Mouse (Mus musculus) urinary bladder, postnatal 25 days (tissue): ENCODE measurements at regions not wholly inside any gene's neighbourhood (a gene's known extent, or its start where the extent isn't known, plus 50 kb on each side); places are given as distances from the start of the nearest gene placed in this dataset.
"Not testable (repeated sequence)": the region's sequence is repeated elsewhere in the genome, so short reads cannot be mapped to it uniquely, and the experiment has no call there.

Source experiments
- DNase-seq: peaks from one replicate; pipeline ENCODE4 v3.0.0; 2022; ENCODE audit warnings: low spot score

- DNase-seq, result no peak
Measured at GRCm38 (mm10) chr16:29917989-29918388, 146.2 kb upstream of the Hes1 start.

DNA sequence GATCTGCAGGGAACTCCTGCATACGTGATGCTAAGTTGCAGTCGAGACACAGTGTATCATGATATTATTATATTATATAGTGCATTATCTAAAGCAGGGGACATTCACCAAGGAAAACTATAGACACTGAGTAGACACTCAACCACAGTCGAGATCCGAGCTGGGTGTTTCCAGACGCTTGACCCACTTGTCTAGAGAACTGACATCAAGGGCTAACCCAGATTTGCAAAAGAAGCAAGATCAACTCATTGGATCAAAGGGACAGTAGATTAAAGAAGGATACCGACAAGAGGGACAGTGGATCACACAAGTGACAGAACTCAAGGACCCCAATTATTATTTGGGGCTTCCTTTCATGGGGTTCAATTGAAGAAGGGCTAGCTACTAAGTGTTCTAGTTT lies 145.8 kb upstream of the Hes1 start:
- DNase-seq, result no peak

- DNase-seq, result no peak
Measured at GRCm38 (mm10) chr16:29920940-29921339, 143.2 kb upstream of the Hes1 start.

- DNase-seq, result no peak
Measured at GRCm38 (mm10) chr16:29921385-29921784, 142.8 kb upstream of the Hes1 start.

DNA sequence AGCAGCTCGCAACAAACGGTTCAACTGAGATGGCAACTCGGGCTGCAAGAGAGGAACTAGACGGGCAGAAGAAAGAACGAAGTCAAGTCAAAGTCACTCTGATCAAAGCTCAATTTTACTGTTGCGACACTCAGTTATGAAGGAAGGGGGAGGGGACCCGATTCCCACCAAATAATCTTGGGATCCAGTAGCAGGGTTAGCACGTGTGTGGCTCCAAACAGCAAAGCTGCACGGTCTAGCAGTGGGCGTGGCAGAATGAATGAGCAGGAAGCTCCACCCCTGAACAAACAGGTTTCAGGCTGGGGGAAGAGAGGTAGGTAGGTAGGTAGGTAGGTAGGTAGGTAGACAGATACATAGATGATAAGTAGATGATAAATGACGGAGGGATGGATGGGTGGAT lies 136.9 kb upstream of the Hes1 start:
- not testable (repeated sequence) for DNase-seq

DNA sequence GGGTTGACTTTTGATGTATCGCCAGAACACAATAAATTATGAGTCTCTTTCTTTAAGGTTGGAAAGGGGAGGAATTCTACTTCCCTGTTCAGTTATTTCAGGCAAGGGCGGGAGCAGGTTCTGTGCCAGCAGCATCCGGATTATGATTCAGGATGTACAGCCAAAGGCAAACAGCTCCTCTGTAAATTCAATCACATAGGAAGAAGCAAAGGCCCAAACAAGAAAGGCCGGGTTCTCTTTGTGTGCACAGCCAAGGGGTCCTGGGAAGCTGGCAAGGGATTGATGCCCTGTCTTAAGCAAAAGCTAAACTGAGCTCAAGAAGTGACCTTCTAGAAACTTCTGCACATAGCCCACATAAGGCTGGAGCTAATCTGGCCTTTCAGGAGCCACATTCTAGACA lies 135.9 kb upstream of the Hes1 start:
- DNase-seq, result no peak

DNA sequence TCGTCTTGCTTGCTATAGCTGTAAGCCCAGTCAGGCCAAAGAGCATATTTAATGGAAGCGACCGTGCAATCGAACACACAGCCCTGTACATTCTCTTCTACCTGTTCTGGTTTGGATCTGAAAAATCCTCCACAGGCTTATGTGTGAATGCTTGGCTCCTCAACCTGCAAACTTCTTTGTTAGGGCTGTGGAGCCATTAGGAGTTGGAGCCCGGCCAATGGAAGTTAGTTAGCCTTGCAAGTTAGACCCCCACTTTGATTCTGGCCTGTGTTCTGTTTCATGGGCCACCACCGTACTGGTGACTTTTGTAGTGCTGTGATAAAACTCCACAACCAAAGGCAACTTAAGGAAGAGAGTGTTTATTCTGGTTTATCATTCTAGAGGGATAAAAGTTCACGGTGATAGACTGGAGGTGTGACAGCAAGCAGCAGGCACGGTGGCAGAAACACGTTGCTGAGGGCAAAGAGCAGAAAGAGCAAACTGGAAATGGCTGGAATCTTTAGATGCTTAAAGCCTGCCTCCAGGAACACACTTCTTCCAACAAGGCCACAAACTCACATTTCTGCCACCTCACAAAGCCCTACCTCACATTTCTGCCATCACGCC lies 132.3 kb upstream of the Hes1 start:
- no peak for DNase-seq

- no peak for DNase-seq
Measured at GRCm38 (mm10) chr16:29934649-29935048, 129.5 kb upstream of the Hes1 start.

DNA sequence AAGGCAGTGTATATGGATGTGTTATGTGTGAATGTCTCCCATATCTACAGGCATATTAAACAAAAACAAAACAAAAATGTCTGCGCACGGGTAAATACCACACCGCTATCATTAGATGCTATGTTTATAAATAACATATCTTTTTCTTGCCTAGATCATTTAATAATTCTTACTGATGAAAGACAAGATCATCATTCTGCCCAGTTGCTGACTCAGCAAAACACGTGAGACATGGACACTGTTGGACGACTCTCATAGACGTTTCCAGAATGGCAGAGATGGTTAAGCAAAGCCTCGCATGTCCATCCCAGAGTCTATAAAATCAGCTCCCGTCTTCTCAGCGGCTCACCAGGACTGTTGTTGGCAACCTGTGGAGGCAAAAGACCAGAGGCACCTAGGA lies 125.5 kb upstream of the Hes1 start:
- DNase-seq, result no peak

DNA sequence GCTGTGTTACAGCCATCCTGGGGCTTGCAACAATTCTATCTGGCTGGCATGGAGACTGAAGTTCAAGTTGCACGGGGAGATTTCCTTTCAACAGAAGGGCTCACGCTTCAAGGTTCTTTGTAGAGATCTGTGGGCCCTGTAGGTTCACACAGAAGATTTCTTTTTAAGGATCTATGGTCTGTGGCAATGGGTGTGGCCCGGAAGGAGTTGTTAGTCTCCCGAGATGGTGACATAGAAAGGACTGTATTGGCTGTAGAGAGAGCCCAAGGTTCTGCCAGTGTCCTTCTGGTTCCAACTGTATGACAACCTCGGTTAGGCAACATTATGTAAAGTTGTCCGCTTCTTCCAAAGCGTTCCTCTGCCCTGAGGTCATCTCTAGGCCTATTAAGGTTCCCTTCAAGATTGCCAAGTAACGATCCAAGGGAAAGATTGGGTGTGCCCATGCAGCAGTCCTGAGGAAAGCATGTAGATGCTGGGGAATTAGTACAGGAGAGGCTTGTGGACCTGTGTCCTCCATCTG lies 124.8 kb upstream of the Hes1 start:
- no peak for DNase-seq

DNA sequence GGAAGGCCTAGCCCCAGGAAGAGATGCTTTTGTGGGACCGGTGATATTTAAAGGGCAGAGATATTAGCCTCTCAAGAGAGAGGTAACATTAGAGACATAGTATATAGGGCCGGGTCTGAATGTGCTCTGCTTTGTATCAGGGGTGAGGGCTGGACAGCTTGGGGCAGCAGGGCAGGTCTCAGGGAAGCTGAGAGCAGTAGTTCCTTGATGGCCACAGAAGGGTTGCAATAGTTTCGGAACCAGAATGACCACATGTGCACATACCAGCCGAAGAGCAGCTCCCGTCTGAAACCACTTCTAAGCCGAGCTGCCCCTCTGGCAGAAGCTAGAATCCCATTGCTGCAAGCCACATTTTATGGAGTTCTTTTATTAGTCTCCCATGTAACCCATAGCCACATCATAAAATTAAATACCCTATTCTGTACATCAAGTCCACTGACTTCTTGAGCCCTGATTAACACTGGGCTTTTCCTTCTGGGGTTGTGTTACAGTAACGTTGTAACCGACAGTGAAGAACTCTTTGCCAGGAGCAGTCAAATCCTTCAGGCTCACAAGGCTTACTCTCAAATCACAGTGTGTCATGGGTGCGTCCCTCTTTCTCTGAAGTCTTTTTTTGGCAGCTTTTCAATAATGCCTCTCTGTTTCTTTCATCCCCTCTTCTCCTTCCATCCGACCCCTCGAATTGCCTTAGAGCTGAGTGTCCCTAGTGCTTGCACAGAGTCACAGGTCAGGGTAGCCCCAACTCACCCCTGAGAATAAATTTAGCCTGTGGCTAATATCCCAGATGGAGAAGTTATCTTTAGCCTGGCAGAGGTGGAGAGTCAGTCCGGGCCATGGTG lies 124.1 kb upstream of the Hes1 start:
- DNase-seq, result no peak

DNA sequence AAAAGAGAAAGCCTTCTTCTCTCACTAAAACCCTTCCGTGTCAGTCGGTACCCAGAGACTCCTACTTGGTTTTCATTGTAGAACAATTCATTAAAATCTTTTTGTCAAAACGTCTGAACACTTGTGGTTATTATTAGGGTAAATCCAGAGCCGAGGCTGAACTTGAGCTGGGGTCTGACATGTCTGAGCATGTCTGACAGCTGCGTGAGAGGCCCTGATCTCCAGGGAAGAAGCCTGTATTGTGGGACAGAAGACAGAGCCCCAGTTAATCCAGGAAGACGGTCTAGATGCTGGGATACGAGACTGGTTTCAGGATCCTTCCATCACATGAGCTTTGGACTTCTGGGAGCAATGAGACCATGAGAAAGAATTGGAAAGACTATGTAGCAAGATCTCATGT lies 122.1 kb upstream of the Hes1 start:
- no peak for DNase-seq

GRCm38 (mm10) chr16:29943963-29944860 lies 120.0 kb upstream of the Hes1 start:
- peak; percentile 76 for DNase-seq

DNA sequence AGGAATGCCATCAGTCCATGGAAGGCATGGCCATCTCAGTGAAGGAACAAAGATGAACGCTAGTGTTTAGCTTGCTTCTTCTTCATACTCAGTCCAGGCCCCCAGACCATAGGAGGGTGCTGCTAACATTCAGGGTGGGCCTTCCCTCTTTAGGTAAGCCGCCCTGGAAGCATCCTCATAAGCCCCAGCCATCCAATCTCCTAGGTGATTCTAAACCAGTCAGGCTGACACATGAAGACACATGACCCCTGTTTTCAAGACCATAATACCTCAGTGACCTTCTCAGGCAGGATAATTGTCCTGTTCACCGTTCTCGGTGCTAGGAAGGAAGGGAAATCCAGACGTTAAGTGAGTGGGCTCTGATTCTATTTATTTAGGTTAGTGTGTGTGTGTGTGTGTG lies 119.2 kb upstream of the Hes1 start:
- no peak for DNase-seq

DNA sequence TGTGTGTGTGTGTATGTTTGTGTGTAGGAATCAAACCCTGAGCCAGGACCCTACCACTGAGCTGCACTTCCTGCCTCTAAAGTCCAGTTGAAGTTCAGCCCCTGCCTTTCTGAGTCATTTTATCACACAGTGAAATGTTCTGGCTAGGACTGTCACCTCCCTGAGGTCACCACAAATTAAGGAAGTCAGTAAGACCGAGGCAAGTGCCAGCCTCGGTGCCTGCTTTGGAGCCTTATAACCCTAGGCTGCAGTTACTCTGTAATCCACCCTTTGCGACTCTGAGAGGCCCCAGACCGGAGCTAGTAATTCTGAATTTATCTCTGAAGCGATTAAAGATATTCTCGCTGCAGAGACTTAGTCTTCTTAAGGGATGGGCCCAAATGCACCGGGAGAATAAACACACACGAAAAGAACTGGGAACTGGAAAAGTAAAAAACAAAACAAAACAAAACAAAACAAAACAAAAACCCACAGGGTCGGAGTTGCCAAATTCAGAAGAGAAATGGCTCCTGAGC lies 118.8 kb upstream of the Hes1 start:
- no peak for DNase-seq

DNA sequence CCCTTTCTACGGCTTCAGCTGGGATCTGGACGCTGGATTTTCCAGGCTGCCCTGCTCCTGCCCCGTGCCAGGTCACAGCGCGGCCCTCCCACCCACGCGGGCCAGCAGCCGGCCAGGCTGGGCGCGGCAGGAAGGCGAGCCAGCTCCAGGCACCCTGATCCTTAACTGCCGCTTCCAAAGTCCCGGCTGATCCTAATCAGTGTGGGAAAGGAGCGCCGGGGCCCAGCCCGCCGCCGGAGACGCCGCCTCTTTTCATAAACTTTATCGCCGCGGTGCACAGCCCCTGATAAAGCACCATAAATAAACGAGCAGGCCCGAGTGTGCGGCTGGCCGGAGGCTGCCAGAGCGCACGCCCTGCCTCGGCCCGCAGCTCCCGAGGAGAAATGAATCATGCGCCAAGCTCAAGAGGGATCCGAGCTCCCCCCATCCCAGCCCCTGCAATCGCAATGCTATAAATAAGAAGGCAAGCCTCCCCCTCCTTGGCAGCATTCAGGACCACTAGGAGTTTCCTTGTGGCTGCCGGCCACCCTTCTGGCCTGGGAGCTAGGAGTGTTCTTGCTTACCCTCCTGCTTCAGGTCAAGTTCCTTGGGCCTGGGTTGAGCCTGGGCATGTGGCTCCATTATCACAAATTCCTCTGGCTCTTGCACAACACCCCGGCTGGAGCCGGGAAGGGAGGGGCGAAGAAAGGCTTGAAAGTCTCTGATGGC lies 118.1 kb upstream of the Hes1 start:
- peak; percentile 61 for DNase-seq

GRCm38 (mm10) chr16:29946966-29947365 lies 117.2 kb upstream of the Hes1 start:
- DNase-seq, result no peak

DNA sequence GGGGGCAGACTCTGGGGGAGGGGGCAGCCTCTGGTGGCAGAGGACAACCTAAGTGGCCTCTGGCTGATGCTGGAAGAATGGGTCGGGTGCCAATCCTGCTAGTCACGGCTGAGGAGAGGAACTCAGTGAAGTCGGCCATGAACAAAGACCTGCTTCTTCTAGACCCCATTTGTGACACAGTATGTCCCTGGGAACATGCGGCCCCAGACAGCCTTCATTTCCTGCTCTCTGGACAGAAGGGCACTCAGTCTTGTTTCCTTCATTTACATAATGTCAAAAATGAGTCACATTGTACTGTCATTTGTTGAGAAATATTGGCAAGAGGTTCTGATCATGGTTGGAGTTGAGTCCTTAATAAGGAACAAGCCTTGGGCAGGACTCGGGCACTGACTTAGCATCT lies 116.5 kb upstream of the Hes1 start:
- no peak for DNase-seq

- no peak for DNase-seq
Measured at GRCm38 (mm10) chr16:29950136-29950535, 114.0 kb upstream of the Hes1 start.

GRCm38 (mm10) chr16:29950791-29951190 lies 113.4 kb upstream of the Hes1 start:
- DNase-seq, result no peak

GRCm38 (mm10) chr16:29954700-29955099 lies 109.5 kb upstream of the Hes1 start:
- no peak for DNase-seq

- no peak for DNase-seq
Measured at GRCm38 (mm10) chr16:29956904-29957303, 107.3 kb upstream of the Hes1 start.
